Mouse (Mus musculus) ES-Bruce4 (cell line): ENCODE data around the gene Fbxl17.

Source experiments
- CTCF ChIP-seq: IDR thresholded peaks from one replicate; pipeline ENCODE4 v1.8.1; 2011; ENCODE audit warnings: low read depth, low read length
- EP300 ChIP-seq: IDR thresholded peaks from 2 replicates; pipeline ENCODE4 v1.6.1; 2011; ENCODE audit warnings: low read depth, low read length; ENCODE audit not compliant: insufficient read depth
- POLR2A ChIP-seq: IDR thresholded peaks from one replicate; pipeline ENCODE4 v1.8.1; 2011; ENCODE audit warnings: low read length; ENCODE audit not compliant: insufficient read depth

- TF ChIP-seq POLR2A (no peak), CTCF (no peak), EP300 (no peak)
Measured at GRCm38 (mm10) chr17:63077509-63077908, 422.3 kb downstream of the Fbxl17 start.
